In the genomic region with DNA sequence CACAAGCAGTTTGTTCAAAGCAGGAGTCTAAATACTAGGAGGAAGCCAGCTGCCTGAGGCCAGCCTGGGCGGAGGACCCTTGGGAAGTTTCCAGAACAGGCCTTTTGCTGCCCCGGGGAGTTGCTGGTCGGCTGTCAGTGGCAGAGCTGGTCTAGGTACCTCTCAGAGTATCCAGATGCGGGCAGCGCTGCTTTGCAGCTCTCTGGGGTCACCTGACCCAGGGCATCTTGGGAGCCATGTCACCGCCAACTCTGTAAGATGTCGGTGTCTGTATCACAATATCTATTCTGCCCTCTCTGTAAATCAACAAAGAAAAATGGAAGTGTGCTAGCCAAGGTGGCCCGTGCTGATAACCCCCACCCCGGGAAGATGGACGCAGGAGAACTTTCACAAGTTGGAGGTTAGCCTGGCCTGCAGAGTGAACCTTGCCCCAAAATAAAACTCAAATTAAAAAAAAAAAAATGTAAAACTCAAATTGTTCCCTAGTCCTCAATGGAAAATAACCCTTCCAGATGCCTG, we compare ENCODE assay signal across 16 mouse cellular contexts. TPM values are rescaled to one million over a fixed set of nuclear protein-coding genes. Genes with fewer than 3 reads are reported as not detected.
A peak's percentile ranks its signal among the peaks of the same experiment; 100 is the strongest.
DNase-seq lines count a peak whose midpoint lies in the region; ATAC-seq and TF ChIP-seq lines count a peak whose summit lies in the region.
"Had no signal": no experiment of that assay in that cellular context is flagged by ENCODE, and none has a peak within 500 bp of the region (broad histone marks: within the 10 kb centered on the region; RNA-seq: fewer than 3 reads in every experiment).

No protein-coding gene starts in this region.

- peak; percentile 29; the same call in 1 of the 2 replicates for ATAC-seq in liver, embryonic 15.5 days (ENCODE audit: insufficient read depth)
- no peak for ATAC-seq in hindbrain, embryonic 16.5 days

- WGBS in liver, embryonic 15.5 days (ENCODE audit: insufficient replicate concordance) = 45% methylated on average over 10 of the region's 10 CpGs
- 84% methylated on average over 10 of the region's 10 CpGs for WGBS in hindbrain, embryonic 16.5 days
- 94% methylated on average over 10 of the region's 10 CpGs for WGBS in thymus, adult 2 months
- 87% methylated on average over 10 of the region's 10 CpGs for WGBS in forebrain, embryonic 10.5 days

- TF ChIP-seq POLR2A in thymus, adult 2 months (IDR thresholded peaks at IDR 0.05; ENCODE audit: control insufficient read depth, extremely low read depth, insufficient read depth, low read length, poor library complexity) = no peak

- H3K9ac ChIP-seq in liver, embryonic 15.5 days = no peak overlapping the region
- H3K9ac ChIP-seq in hindbrain, embryonic 16.5 days (ENCODE audit: low read depth, low read length) = no peak overlapping the region
- H3K9ac ChIP-seq: embryonic facial prominence, embryonic 15.5 days; midbrain, embryonic 12.5 days had no signal

- no peak overlapping the region for H3K4me2 ChIP-seq in liver, embryonic 15.5 days
- no peak overlapping the region for H3K4me2 ChIP-seq in hindbrain, embryonic 16.5 days (ENCODE audit: low read length)
- H3K4me2 ChIP-seq: embryonic facial prominence, embryonic 15.5 days; hindbrain, embryonic 13.5 days; midbrain, embryonic 12.5 days had no signal

- H3K36me3 ChIP-seq in liver, embryonic 15.5 days (replicated peaks) = no peaks in the 10 kb centered on the region
- no peaks in the 10 kb centered on the region for H3K36me3 ChIP-seq in hindbrain, embryonic 16.5 days (ENCODE audit: control insufficient read depth, insufficient read depth, low read length)
- no peaks in the 10 kb centered on the region for H3K36me3 ChIP-seq in thymus, adult 2 months (ENCODE audit: control insufficient read depth, insufficient read depth, low read length)
- H3K36me3 ChIP-seq in forebrain, embryonic 10.5 days (replicated peaks) = no peaks in the 10 kb centered on the region
- H3K36me3 ChIP-seq: embryonic facial prominence, embryonic 15.5 days; hindbrain, embryonic 13.5 days; midbrain, embryonic 12.5 days had no signal

- H3K27me3 ChIP-seq in liver, embryonic 15.5 days = no peaks in the 10 kb centered on the region
- no peaks in the 10 kb centered on the region for H3K27me3 ChIP-seq in hindbrain, embryonic 16.5 days (replicated peaks; ENCODE audit: control insufficient read depth, insufficient read depth, low read length)
- H3K27me3 ChIP-seq in thymus, adult 2 months (ENCODE audit: control insufficient read depth, insufficient read depth, low read length) = no peaks in the 10 kb centered on the region
- peaks cover 3% of the 10 kb centered on the region for H3K27me3 ChIP-seq in forebrain, embryonic 10.5 days (ENCODE audit: poor library complexity, severe bottlenecking)
- H3K27me3 ChIP-seq: embryonic facial prominence, embryonic 15.5 days had no signal

- no peaks in the 10 kb centered on the region for H3K9me3 ChIP-seq in liver, embryonic 15.5 days (replicated peaks)
- H3K9me3 ChIP-seq in hindbrain, embryonic 16.5 days (ENCODE audit: control insufficient read depth, low read length) = no peaks in the 10 kb centered on the region
- no peaks in the 10 kb centered on the region for H3K9me3 ChIP-seq in forebrain, embryonic 10.5 days
- H3K9me3 ChIP-seq: embryonic facial prominence, embryonic 15.5 days; hindbrain, embryonic 13.5 days; midbrain, embryonic 12.5 days had no signal

- no peak overlapping the region for H3K4me3 ChIP-seq in liver, embryonic 15.5 days (replicated peaks)
- no peak overlapping the region for H3K4me3 ChIP-seq in hindbrain, embryonic 16.5 days (ENCODE audit: low read length)
- H3K4me3 ChIP-seq in thymus, adult 2 months (ENCODE audit: control insufficient read depth, insufficient read depth, low read length) = no peak overlapping the region
- H3K4me3 ChIP-seq in forebrain, embryonic 10.5 days = no peak overlapping the region
- H3K4me3 ChIP-seq: embryonic facial prominence, embryonic 15.5 days; hindbrain, embryonic 13.5 days; midbrain, embryonic 12.5 days had no signal

- H3K4me1 ChIP-seq in liver, embryonic 15.5 days (replicated peaks) = peaks cover 31% of the 10 kb centered on the region
- H3K4me1 ChIP-seq in hindbrain, embryonic 16.5 days (ENCODE audit: control insufficient read depth, insufficient read depth, low read depth, low read length) = no peaks in the 10 kb centered on the region
- H3K4me1 ChIP-seq in thymus, adult 2 months (replicated peaks; ENCODE audit: control insufficient read depth, insufficient read depth, low read length) = no peaks in the 10 kb centered on the region
- peaks cover 19% of the 10 kb centered on the region for H3K4me1 ChIP-seq in forebrain, embryonic 10.5 days
- H3K4me1 ChIP-seq: midbrain, embryonic 12.5 days had no signal

- H3K27ac ChIP-seq in liver, embryonic 15.5 days (replicated peaks) = no peak overlapping the region
- H3K27ac ChIP-seq in hindbrain, embryonic 16.5 days (ENCODE audit: low read depth, low read length) = no peak overlapping the region
- no peak overlapping the region for H3K27ac ChIP-seq in thymus, adult 2 months (ENCODE audit: control insufficient read depth, insufficient read depth, low read length)
- no peak overlapping the region for H3K27ac ChIP-seq in forebrain, embryonic 10.5 days
- H3K27ac ChIP-seq: embryonic facial prominence, embryonic 15.5 days; hindbrain, embryonic 13.5 days; midbrain, embryonic 12.5 days had no signal

- TF ChIP-seq CTCF in thymus, adult 2 months (IDR thresholded peaks at IDR 0.05; ENCODE audit: borderline replicate concordance, control insufficient read depth, extremely low read depth, insufficient read depth, low read length, poor library complexity) = no peak

- peak; percentile 59 for DNase-seq in adrenal gland, postnatal 10 days
- DNase-seq in adrenal gland, adult 18-20 months (ENCODE audit: low spot score in 2 of 2) = no peak
- peak; percentile 41 for DNase-seq in lung, postnatal 10 days
- DNase-seq in lung, postnatal 14 days = no peak
- no peak for DNase-seq in thymus, adult 2 months
- DNase-seq in forebrain, embryonic 10.5 days (ENCODE audit: extremely low spot score, low spot score) = no peak
- DNase-seq: gastrocnemius, postnatal 25 days had no signal

RNA-seq across cellular contexts. Expression of a gene that starts 25.4 kb away (rescaled TPM):
- 1 to 10 TPM in 1 of 2 experiments, under 1 TPM in 1; 0.67 to 1.1 TPM for total RNA-seq in adrenal gland, postnatal 10 days (2021)
- 1 to 10 TPM in 1 of 2 experiments, under 1 TPM in 1; 0.43 to 1.2 TPM for total RNA-seq in adrenal gland, adult 18-20 months (2021)
- not detected in 2 replicates for polyA plus RNA-seq in liver, embryonic 15.5 days (2015; fragmentation: Nextera tagmentation; extraction: Ambion mirVana)
- polyA plus RNA-seq in hindbrain, embryonic 16.5 days (2015; fragmentation: Nextera tagmentation; extraction: Ambion mirVana) = not detected in 2 replicates
- not detected in 2 replicates for polyA plus RNA-seq in thymus, adult 2 months (2012; rRNA removed)
- not detected in 2 replicates for polyA plus RNA-seq in forebrain, embryonic 10.5 days (2016; fragmentation: Nextera tagmentation; extraction: Ambion mirVana)
- total RNA-seq: gastrocnemius, postnatal 25 days; liver, adult 2 months had no signal
- polyA plus RNA-seq: forebrain, embryonic 16.5 days; heart, embryonic 14.5 days; hindbrain, embryonic 13.5 days; kidney, embryonic 16.5 days; liver, adult 2 months; midbrain, embryonic 12.5 days had no signal

RNA-seq across cellular contexts. Expression of a gene that starts 54.4 kb away (rescaled TPM):
- total RNA-seq in adrenal gland, postnatal 10 days (2021) = not detected
- total RNA-seq in adrenal gland, adult 18-20 months (2021) = not detected
- not detected in 2 replicates for polyA plus RNA-seq in liver, embryonic 15.5 days (2015; fragmentation: Nextera tagmentation; extraction: Ambion mirVana)
- 1.8 and 1.9 TPM in 2 replicates for polyA plus RNA-seq in hindbrain, embryonic 16.5 days (2015; fragmentation: Nextera tagmentation; extraction: Ambion mirVana)
- 0.51 and 0.60 TPM in 2 replicates for polyA plus RNA-seq in thymus, adult 2 months (2012; rRNA removed)
- not detected in 2 replicates for polyA plus RNA-seq in forebrain, embryonic 10.5 days (2016; fragmentation: Nextera tagmentation; extraction: Ambion mirVana)
- total RNA-seq: gastrocnemius, postnatal 25 days; liver, adult 2 months had no signal
- polyA plus RNA-seq: heart, embryonic 14.5 days; kidney, embryonic 16.5 days; liver, adult 2 months; midbrain, embryonic 12.5 days had no signal

RNA-seq across cellular contexts. Expression of a gene that starts 58.5 kb away (rescaled TPM):
- under 1 TPM; 0.09 to 0.12 TPM for total RNA-seq in adrenal gland, postnatal 10 days (2021)
- under 1 TPM; 0.03 to 0.16 TPM for total RNA-seq in adrenal gland, adult 18-20 months (2021)
- 0.07 TPM in 1 of 2 replicates, not detected in the other for polyA plus RNA-seq in liver, embryonic 15.5 days (2015; fragmentation: Nextera tagmentation; extraction: Ambion mirVana)
- polyA plus RNA-seq in hindbrain, embryonic 16.5 days (2015; fragmentation: Nextera tagmentation; extraction: Ambion mirVana) = 7.7 and 8.8 TPM in 2 replicates
- 0.92 and 0.94 TPM in 2 replicates for polyA plus RNA-seq in thymus, adult 2 months (2012; rRNA removed)
- polyA plus RNA-seq in forebrain, embryonic 10.5 days (2016; fragmentation: Nextera tagmentation; extraction: Ambion mirVana) = 0.06 and 0.12 TPM in 2 replicates
- total RNA-seq: liver, adult 2 months had no signal

Comparison
In these comparisons a context has a peak if more than half of its experiments do, and no peak if none do; other contexts are left out.
1. DNase-seq: peak in adrenal gland, postnatal 10 days (single experiment) and lung, postnatal 10 days (single experiment); none in adrenal gland, adult 18-20 months (0 of 2), lung, postnatal 14 days (single experiment), thymus, adult 2 months (single experiment) and forebrain, embryonic 10.5 days (single experiment).